In genomic region chr19:3851502-3851962, GRCm38 (mm10) we compare ENCODE assay signal across 8 mouse cellular contexts. TPM values are rescaled to one million over a fixed set of nuclear protein-coding genes. Genes with fewer than 3 reads are reported as not detected.
A peak's percentile ranks its signal among the peaks of the same experiment; 100 is the strongest.
DNase-seq lines count a peak whose midpoint lies in the region; ATAC-seq and TF ChIP-seq lines count a peak whose summit lies in the region.

TSS of gene Chka (plus strand) at chr19:3851773.

- under 1% methylated on average over 54 of the region's 54 CpGs for WGBS in forebrain, embryonic 15.5 days
- under 1% methylated on average over 53 of the region's 54 CpGs for WGBS in lung, adult 2 months

- ATAC-seq in forebrain, embryonic 15.5 days (replicated peaks), result peak; percentile 99
- peak; percentile 86 for ATAC-seq in neutrophil, adult 5-6 weeks (ENCODE audit: extremely low read depth, insufficient number of reproducible peaks, low FRiP score, poor library complexity, severe bottlenecking)

- peak; percentile 95 for TF ChIP-seq POLR2A in lung, adult 2 months (IDR thresholded peaks at IDR 0.05; ENCODE audit: borderline replicate concordance, extremely low read depth, low read depth, low read length)

- H3K27ac ChIP-seq in forebrain, embryonic 15.5 days (replicated peaks), result peak within 1 kb of the TSS; percentile 97

- TF ChIP-seq CTCF in lung, adult 2 months (IDR thresholded peaks at IDR 0.05; ENCODE audit: insufficient read depth, low read length), result no peak

- no peaks in the 10 kb centered on the region for H3K36me3 ChIP-seq in forebrain, embryonic 15.5 days

- H3K4me2 ChIP-seq in forebrain, embryonic 15.5 days (replicated peaks), result peak within 1 kb of the TSS; percentile 64

- H3K9ac ChIP-seq in forebrain, embryonic 15.5 days (replicated peaks), result peak within 1 kb of the TSS; percentile 90

- H3K4me3 ChIP-seq in forebrain, embryonic 15.5 days, result peak within 1 kb of the TSS; percentile 89
- peak within 1 kb of the TSS; percentile 95 for H3K4me3 ChIP-seq in lung, adult 2 months (replicated peaks; ENCODE audit: extremely low read depth, low read depth, low read length)

- H3K4me1 ChIP-seq in forebrain, embryonic 15.5 days, result peaks cover 39% of the 10 kb centered on the region
- H3K4me1 ChIP-seq in lung, adult 2 months (ENCODE audit: control insufficient read depth, insufficient read depth, low read length), result peaks cover 6% of the 10 kb centered on the region

- intact Hi-C loops in heart, postnatal 25 days (cut with DNase I), result loop anchor here (5.0 kb wide), 3 partner anchors 51 to 131 kb away; partner anchors contain the start of gene Kmt5b

- DNase-seq in ES-CJ7 (ENCODE audit: low read depth, low spot score), result peak; percentile 97
- peak; percentile 97 for DNase-seq in cerebellum, adult 11 months
- peak; percentile 93 for DNase-seq in heart, postnatal 25 days (ENCODE audit: low spot score)
- DNase-seq in layer of hippocampus, adult 18-20 months (ENCODE audit: low spot score in 2 of 2), result peak; percentile 97 to 99
- peak; percentile 94 for DNase-seq in lung, adult 2 months
- DNase-seq in thymus, adult 18-20 months, result peak; percentile 97 to 98

- H3K9me3 ChIP-seq in forebrain, embryonic 15.5 days, result no peaks in the 10 kb centered on the region

- H3K27me3 ChIP-seq in forebrain, embryonic 15.5 days, result no peaks in the 10 kb centered on the region

RNA-seq across cellular contexts. Expression of gene Chka, which starts in this region (rescaled TPM):
- polyA plus RNA-seq in forebrain, embryonic 15.5 days (2015; fragmentation: Nextera tagmentation; extraction: Ambion mirVana), result 62.4 and 62.5 TPM in 2 replicates
- total RNA-seq in heart, postnatal 25 days (2021), result 10 to 100 TPM in 1 of 2 experiments, 1 to 10 TPM in 1; 9.5 to 13.0 TPM
- 100 to 1,000 TPM in 1 of 2 experiments, 10 to 100 TPM in 1; 85.8 to 106 TPM for total RNA-seq in layer of hippocampus, adult 18-20 months (2021)
- polyA plus RNA-seq in lung, adult 2 months (2012; rRNA removed), result 75.9 and 81.6 TPM in 2 replicates
- total RNA-seq in neutrophil, adult 5-6 weeks (2017), result 16.6 and 26.0 TPM in 2 replicates

Comparison
In these comparisons a context has a peak if more than half of its experiments do, and no peak if none do; other contexts are left out.
1. Peak in every context shown above with its lines: DNase-seq, ATAC-seq, H3K4me3 ChIP-seq and H3K27ac ChIP-seq.